Mouse (Mus musculus) macrophage (primary cell): Measurements from ENCODE around the gene Mlana. TPM values are rescaled to one million over a fixed set of nuclear protein-coding genes. Genes with fewer than 3 reads are reported as not detected.

Experiments used
- H3K27ac ChIP-seq: fragments of 350-480 bp; formaldehyde crosslinking; 2 replicates; pipeline ENCODE4 v1.9.0; 2021
- H3K36me3 ChIP-seq: fragments of 350-480 bp; formaldehyde crosslinking; 2 replicates; pipeline ENCODE4 v1.9.0; 2021; ENCODE audit errors: inconsistent target
- H3K4me3 ChIP-seq: fragments of 350-480 bp; formaldehyde crosslinking; 2 replicates; pipeline ENCODE4 v1.9.0; 2021; ENCODE audit errors: inconsistent target
- H3K79me2 ChIP-seq: fragments of 350-480 bp; formaldehyde crosslinking; 2 replicates; pipeline ENCODE4 v1.9.0; 2021; ENCODE audit errors: inconsistent target
- WGBS: methylation state at CpG from one replicate; pipeline ENCODE4 v1.1.7; 2026; ENCODE audit warnings: inconsistent platforms; ENCODE audit not compliant: missing documents; 5-methylcytosine and 5-hydroxymethylcytosine counted together
- polyA plus RNA-seq: library from polyadenylated mRNA; stranded (reverse); fragments of 250-400 nt; gene quantifications from 3 replicates; pipeline ENCODE4 v1.2.4, GENCODE M21; 2018; ENCODE audit warnings: inconsistent platforms

Gene Mlana
- polyA plus RNA-seq, 1 experiment from 2014 or later: 0.34 TPM

- no peaks in the 10 kb centered on the region for H3K36me3 ChIP-seq
- H3K79me2 ChIP-seq: no peaks in the 10 kb centered on the region
- no peak overlapping the region for H3K4me3 ChIP-seq
- H3K27ac ChIP-seq: no peak overlapping the region
- WGBS: 75% methylated on average over 4 of the region's 4 CpGs
Observed at GRCm38 (mm10) chr19:29696309-29696708, 1.3 kb upstream of the Mlana start.

- H3K36me3 ChIP-seq: no peaks in the 10 kb centered on the region
- no peak overlapping the region for H3K27ac ChIP-seq
- no peaks in the 10 kb centered on the region for H3K79me2 ChIP-seq
- no peak overlapping the region for H3K4me3 ChIP-seq
Observed at GRCm38 (mm10) chr19:29696840-29697239, 784 bp upstream of the Mlana start.

- Histone ChIP-seq H3K36me3 (no peaks in the 10 kb centered on the region), H3K4me3 (no peak overlapping the region)
- 74% methylated on average over 4 of the region's 4 CpGs for WGBS
Observed at GRCm38 (mm10) chr19:29701707-29702106, 4.1 kb downstream of the Mlana start.

GRCm38 (mm10) chr19:29704436-29704835, 6.8 kb downstream of the Mlana start:
- 94% methylated on average over 12 of the region's 13 CpGs for WGBS
- H3K36me3 ChIP-seq: no peaks in the 10 kb centered on the region
- H3K79me2 ChIP-seq: no peaks in the 10 kb centered on the region
- no peak overlapping the region for H3K4me3 ChIP-seq
- H3K27ac ChIP-seq: no peak overlapping the region

More at GRCm38 (mm10) chr19:29701707-29702106, 4.1 kb downstream of the Mlana start:
- Histone ChIP-seq H3K27ac (no peak overlapping the region), H3K79me2 (no peaks in the 10 kb centered on the region)

GRCm38 (mm10) chr19:29707314-29707898, 9.8 kb downstream of the Mlana start:
- WGBS: 87% methylated on average over 8 of the region's 9 CpGs
- Histone ChIP-seq H3K79me2 (no peaks in the 10 kb centered on the region), H3K27ac (no peak overlapping the region), H3K36me3 (no peaks in the 10 kb centered on the region), H3K4me3 (peak overlapping the region; percentile 34; the same call in 1 of the 2 replicates)

GRCm38 (mm10) chr19:29708003-29708402, 10.4 kb downstream of the Mlana start:
- H3K36me3 ChIP-seq: no peaks in the 10 kb centered on the region
- 31% methylated on average over 14 of the region's 14 CpGs for WGBS
- no peaks in the 10 kb centered on the region for H3K79me2 ChIP-seq

GRCm38 (mm10) chr19:29708461-29708860, 10.8 kb downstream of the Mlana start:
- Histone ChIP-seq H3K4me3 (peak overlapping the region; percentile 34; the same call in 1 of the 2 replicates), H3K27ac (no peak overlapping the region), H3K36me3 (no peaks in the 10 kb centered on the region), H3K79me2 (no peaks in the 10 kb centered on the region)
- WGBS: 69% methylated on average over 5 of the region's 5 CpGs

More at GRCm38 (mm10) chr19:29708003-29708402, 10.4 kb downstream of the Mlana start:
- Histone ChIP-seq H3K27ac (no peak overlapping the region), H3K4me3 (peak overlapping the region; percentile 34)

GRCm38 (mm10) chr19:29709461-29709860, 11.8 kb downstream of the Mlana start:
- WGBS: 95% methylated on average over 3 of the region's 3 CpGs
- no peak overlapping the region for H3K27ac ChIP-seq
- H3K4me3 ChIP-seq: no peak overlapping the region
- H3K79me2 ChIP-seq: no peaks in the 10 kb centered on the region
- no peaks in the 10 kb centered on the region for H3K36me3 ChIP-seq

GRCm38 (mm10) chr19:29713451-29713850, 15.8 kb downstream of the Mlana start:
- H3K79me2 ChIP-seq: no peaks in the 10 kb centered on the region
- H3K4me3 ChIP-seq: no peak overlapping the region
- H3K36me3 ChIP-seq: peaks cover 7% of the 10 kb centered on the region; the same call in 1 of the 2 replicates
- WGBS: 93% methylated on average over 4 of the region's 4 CpGs
- no peak overlapping the region for H3K27ac ChIP-seq

- H3K27ac ChIP-seq: no peak overlapping the region
- no peaks in the 10 kb centered on the region for H3K79me2 ChIP-seq
- H3K4me3 ChIP-seq: no peak overlapping the region
- H3K36me3 ChIP-seq: peaks cover 18% of the 10 kb centered on the region; the same call in 1 of the 2 replicates
- WGBS: 96% methylated on average over 3 of the region's 3 CpGs
Observed at GRCm38 (mm10) chr19:29717854-29718253, 20.2 kb downstream of the Mlana start.

GRCm38 (mm10) chr19:29718476-29718875, 20.9 kb downstream of the Mlana start:
- H3K4me3 ChIP-seq: no peak overlapping the region
- 92% methylated on average over 3 of the region's 3 CpGs for WGBS
- H3K36me3 ChIP-seq: peaks cover 18% of the 10 kb centered on the region; the same call in 1 of the 2 replicates
- no peaks in the 10 kb centered on the region for H3K79me2 ChIP-seq
- H3K27ac ChIP-seq: no peak overlapping the region

- WGBS: 97% methylated on average over 3 of the region's 3 CpGs
- Histone ChIP-seq H3K27ac (no peak overlapping the region), H3K4me3 (no peak overlapping the region), H3K36me3 (0 out of 2 replicates have a peak, but pooled peaks cover 1% of the 10 kb centered on the region), H3K79me2 (no peaks in the 10 kb centered on the region)
Observed at GRCm38 (mm10) chr19:29735421-29735820, 37.8 kb downstream of the Mlana start.

- H3K79me2 ChIP-seq: no peaks in the 10 kb centered on the region
- H3K4me3 ChIP-seq: no peak overlapping the region
- WGBS: 91% methylated on average over 1 of the region's 2 CpGs
- no peak overlapping the region for H3K27ac ChIP-seq
- no peaks in the 10 kb centered on the region for H3K36me3 ChIP-seq
Observed at GRCm38 (mm10) chr19:29739608-29740007, 42.0 kb downstream of the Mlana start.

- 91% methylated on average over 1 of the region's 1 CpGs for WGBS
- Histone ChIP-seq H3K4me3 (no peak overlapping the region), H3K36me3 (no peaks in the 10 kb centered on the region), H3K27ac (no peak overlapping the region), H3K79me2 (no peaks in the 10 kb centered on the region)
Observed at GRCm38 (mm10) chr19:29740661-29741060, 43.0 kb downstream of the Mlana start.

- H3K4me3 ChIP-seq: no peak overlapping the region
- H3K36me3 ChIP-seq: no peaks in the 10 kb centered on the region
- no peak overlapping the region for H3K27ac ChIP-seq
- H3K79me2 ChIP-seq: no peaks in the 10 kb centered on the region
- 94% methylated on average over 5 of the region's 5 CpGs for WGBS
Observed at GRCm38 (mm10) chr19:29743531-29743930, 45.9 kb downstream of the Mlana start.

- H3K79me2 ChIP-seq: no peaks in the 10 kb centered on the region
- H3K36me3 ChIP-seq: no peaks in the 10 kb centered on the region; the same call in 1 of the 2 replicates
- H3K27ac ChIP-seq: no peak overlapping the region
- 92% methylated on average over 3 of the region's 3 CpGs for WGBS
- H3K4me3 ChIP-seq: no peak overlapping the region
Observed at GRCm38 (mm10) chr19:29750994-29751393, 53.4 kb downstream of the Mlana start.
